Mouse (Mus musculus) liver, embryonic 12.5 days (tissue): ENCODE results near the gene Grin2b. TPM values are rescaled to one million over a fixed set of nuclear protein-coding genes. Genes with fewer than 3 reads are reported as not detected.

Experiments used
- ATAC-seq: fragments of 200-750 bp; cut with Nextera tagmentation; 2 replicates; pipeline ENCODE4 v1.8.0; 2017; ENCODE audit warnings: moderate number of reproducible peaks, mild to moderate bottlenecking, moderate library complexity
- H3K27ac ChIP-seq: fragments of 300-500 bp; sonication (generic); 2 replicates; pipeline ENCODE4 v1.5.1; 2016; ENCODE audit warnings: mild to moderate bottlenecking
- H3K27me3 ChIP-seq: fragments of 300-500 bp; sonication (generic); replicated peaks from 2 replicates; pipeline ENCODE4 v1.6.1; 2016; ENCODE audit warnings: mild to moderate bottlenecking, moderate library complexity
- H3K36me3 ChIP-seq: fragments of 300-500 bp; sonication (generic); 2 replicates; pipeline ENCODE4 v1.6.1; 2016; ENCODE audit warnings: mild to moderate bottlenecking, moderate library complexity
- H3K4me1 ChIP-seq: fragments of 300-500 bp; sonication (generic); 2 replicates; pipeline ENCODE4 v1.6.1; 2016
- H3K4me2 ChIP-seq: fragments of 300-500 bp; sonication (generic); 2 replicates; pipeline ENCODE4 v1.6.1; 2016; ENCODE audit warnings: mild to moderate bottlenecking, moderate library complexity
- H3K4me3 ChIP-seq: fragments of 300-500 bp; sonication (generic); 2 replicates; pipeline ENCODE4 v1.5.1; 2016; ENCODE audit warnings: mild to moderate bottlenecking, moderate library complexity
- H3K9ac ChIP-seq: fragments of 300-500 bp; sonication (generic); 2 replicates; pipeline ENCODE4 v1.6.1; 2016; ENCODE audit warnings: mild to moderate bottlenecking, moderate library complexity
- H3K9me3 ChIP-seq: fragments of 300-500 bp; sonication (generic); replicated peaks from 2 replicates; pipeline ENCODE4 v1.6.1; 2016; ENCODE audit warnings: mild to moderate bottlenecking, moderate library complexity
- WGBS: fragments of 180-500 bp; shearing (Covaris S2); methylation state at CpG from one replicate; pipeline ENCODE4 v1.1.7; 2016; ENCODE audit not compliant: insufficient replicate concordance; 5-methylcytosine and 5-hydroxymethylcytosine counted together
- polyA plus RNA-seq: library from polyadenylated mRNA; unstranded; fragments of >200 nt; fragmentation: Nextera tagmentation; extraction: Ambion mirVana; gene quantifications from 2 replicates; pipeline ENCODE4 v1.2.1, GENCODE M21; 2016

Grin2b gene
- polyA plus RNA-seq: 0.26 and 0.28 TPM in 2 replicates

DNA sequence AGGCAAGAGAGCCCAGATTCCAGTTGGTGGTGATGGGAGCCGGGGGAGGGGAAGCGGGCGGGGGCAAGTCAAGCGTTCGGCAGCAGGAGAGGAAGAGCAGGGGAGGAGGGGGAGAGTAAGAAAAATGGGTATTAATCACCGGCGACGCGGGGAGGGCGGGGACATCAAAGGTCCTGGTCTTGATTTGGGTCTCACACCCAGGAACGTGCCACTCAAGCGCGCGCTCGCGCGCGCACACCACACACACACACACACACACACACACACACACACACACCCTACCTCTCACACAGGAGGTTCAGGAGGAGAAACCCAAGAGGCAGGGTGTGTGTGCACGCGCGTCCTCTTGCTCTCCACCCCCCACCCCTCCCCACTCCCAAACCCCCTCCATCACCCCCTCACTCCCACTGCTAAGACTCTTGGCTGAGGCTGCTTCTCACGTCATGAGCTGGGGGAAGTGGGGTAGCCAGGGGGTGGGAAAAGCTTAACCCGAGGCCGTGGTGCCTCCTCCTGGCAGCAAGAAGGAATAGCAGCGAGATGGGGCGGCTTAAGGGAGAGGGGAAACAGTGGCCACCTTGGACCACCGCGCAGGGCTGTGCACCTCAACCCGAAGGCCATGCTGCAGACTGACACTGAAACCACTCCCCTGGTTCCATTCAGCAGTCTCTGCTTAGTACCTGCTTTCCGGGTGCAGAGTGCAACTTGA, at the start of gene Grin2b:
Grin2b (minus strand) TSS at position 321 of the 706 bp plus-strand sequence.
- Histone ChIP-seq H3K4me2 (peak within 1 kb of the TSS; percentile 52), H3K9ac (no peak within 1 kb of the TSS), H3K4me1 (no peaks in the 10 kb centered on the region), H3K4me3 (peak within 1 kb of the TSS; percentile 31), H3K27ac (no peak within 1 kb of the TSS), H3K27me3 (peaks cover 42% of the 10 kb centered on the region), H3K9me3 (no peaks in the 10 kb centered on the region), H3K36me3 (no peaks in the 10 kb centered on the region)
- ATAC-seq: no peak
- WGBS: 4% methylated on average over 19 of the region's 30 CpGs

DNA sequence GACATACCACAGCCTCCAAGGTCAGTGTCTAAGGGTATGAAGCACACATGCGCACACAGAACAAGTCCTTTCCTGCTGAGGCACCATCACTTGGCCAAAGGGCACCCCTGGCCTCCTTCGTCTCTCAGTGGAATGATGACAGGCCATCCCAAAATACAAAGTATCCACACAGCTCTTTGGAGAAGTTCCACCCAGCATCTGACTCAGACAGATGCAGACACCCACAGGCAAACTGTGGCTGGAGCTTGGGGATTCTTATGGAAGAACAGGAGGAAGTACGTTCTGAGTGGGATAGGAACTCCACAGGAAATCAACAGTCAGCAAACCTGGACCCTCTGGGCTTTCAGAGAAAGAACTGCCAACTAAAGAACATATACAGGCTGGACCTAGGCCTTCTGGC, 48.6 kb upstream of the Grin2b start:
- no peaks in the 10 kb centered on the region for H3K27me3 ChIP-seq
- no peak overlapping the region for H3K27ac ChIP-seq
- 66% methylated on average over 3 of the region's 3 CpGs for whole genome bisulfite sequencing
- no peak overlapping the region for H3K4me3 ChIP-seq
- H3K9me3 ChIP-seq: no peaks in the 10 kb centered on the region
- no peaks in the 10 kb centered on the region for H3K36me3 ChIP-seq
- no peak for ATAC-seq
- H3K9ac ChIP-seq: no peak overlapping the region
- H3K4me2 ChIP-seq: no peak overlapping the region
- no peaks in the 10 kb centered on the region for H3K4me1 ChIP-seq

DNA sequence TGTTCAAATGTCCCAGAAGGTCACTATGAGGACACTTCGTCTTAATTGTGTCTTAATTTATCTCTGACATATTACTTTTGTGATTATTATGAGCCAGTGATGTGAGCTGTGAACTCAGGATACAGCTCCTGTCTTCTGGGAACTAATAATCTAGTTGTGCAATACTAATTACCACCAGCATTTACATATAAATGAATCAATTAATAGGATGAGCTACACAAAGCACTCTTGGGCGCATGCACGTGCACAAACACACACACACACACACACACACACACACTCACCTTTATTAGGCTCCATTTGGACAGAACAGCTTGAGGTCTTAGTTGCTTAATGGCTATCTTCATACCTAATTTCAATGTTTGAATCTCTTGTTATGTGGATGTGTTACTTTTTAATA, 37.1 kb upstream of the Grin2b start:
- WGBS: 64% methylated on average over 3 of the region's 3 CpGs
- no peaks in the 10 kb centered on the region for H3K4me1 ChIP-seq
- no peaks in the 10 kb centered on the region for H3K27me3 ChIP-seq
- H3K4me2 ChIP-seq: no peak overlapping the region
- no peak overlapping the region for H3K9ac ChIP-seq
- H3K9me3 ChIP-seq: 0 out of 2 replicates have a peak, but pooled peaks cover 9% of the 10 kb centered on the region
- H3K4me3 ChIP-seq: no peak overlapping the region
- no peak overlapping the region for H3K27ac ChIP-seq
- ATAC-seq: no peak
- no peaks in the 10 kb centered on the region for H3K36me3 ChIP-seq

DNA sequence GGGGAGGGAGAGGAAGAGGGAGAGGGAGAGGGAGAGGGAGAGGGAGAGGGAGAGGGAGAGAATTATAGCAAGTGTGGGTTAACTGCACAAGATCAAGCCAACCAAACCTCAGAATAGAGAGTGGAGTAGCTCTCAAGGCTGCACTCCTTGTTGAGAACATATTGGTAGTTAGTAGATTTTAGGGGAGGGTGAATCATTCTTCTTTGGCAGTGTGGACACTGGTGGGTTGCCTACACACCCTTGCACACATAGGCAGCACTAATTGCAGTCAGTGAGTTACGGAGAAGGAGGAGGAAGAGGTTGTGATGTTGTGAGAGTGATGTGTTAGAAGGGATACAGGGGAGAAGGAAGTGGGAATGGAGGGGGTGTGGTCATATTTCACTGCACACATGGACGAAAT, 26.5 kb upstream of the Grin2b start:
- H3K27ac ChIP-seq: no peak overlapping the region
- no peaks in the 10 kb centered on the region for H3K36me3 ChIP-seq
- 56% methylated on average over 2 of the region's 2 CpGs for WGBS
- H3K27me3 ChIP-seq: no peaks in the 10 kb centered on the region
- no peaks in the 10 kb centered on the region for H3K9me3 ChIP-seq
- H3K4me3 ChIP-seq: no peak overlapping the region
- no peak overlapping the region for H3K4me2 ChIP-seq
- H3K9ac ChIP-seq: no peak overlapping the region
- no peak for ATAC-seq
- H3K4me1 ChIP-seq: no peaks in the 10 kb centered on the region

DNA sequence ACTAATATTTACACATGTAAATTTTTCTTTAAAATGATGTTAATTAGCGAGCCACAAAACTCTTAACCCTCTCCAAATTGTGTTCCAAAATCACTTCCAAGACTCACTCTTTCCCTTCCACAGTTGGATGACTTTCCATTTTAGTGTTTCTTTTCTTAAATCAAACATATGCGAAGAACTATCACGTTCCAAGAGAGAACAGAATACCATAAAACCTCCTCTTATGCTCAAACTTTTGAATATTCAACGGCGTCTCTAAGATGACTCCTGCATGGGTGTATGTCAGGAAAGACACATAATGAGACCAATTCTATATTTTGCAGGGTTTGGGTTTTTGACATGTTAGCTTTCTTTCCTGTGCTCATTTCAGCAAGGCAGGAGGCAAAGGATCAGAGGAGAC, 21.3 kb upstream of the Grin2b start:
- no peak overlapping the region for H3K9ac ChIP-seq
- H3K4me2 ChIP-seq: no peak overlapping the region
- no peak for ATAC-seq
- no peak overlapping the region for H3K4me3 ChIP-seq
- no peaks in the 10 kb centered on the region for H3K27me3 ChIP-seq
- 68% methylated on average over 5 of the region's 5 CpGs for WGBS
- no peak overlapping the region for H3K27ac ChIP-seq
- no peaks in the 10 kb centered on the region for H3K36me3 ChIP-seq
- no peaks in the 10 kb centered on the region for H3K9me3 ChIP-seq
- no peaks in the 10 kb centered on the region for H3K4me1 ChIP-seq

DNA sequence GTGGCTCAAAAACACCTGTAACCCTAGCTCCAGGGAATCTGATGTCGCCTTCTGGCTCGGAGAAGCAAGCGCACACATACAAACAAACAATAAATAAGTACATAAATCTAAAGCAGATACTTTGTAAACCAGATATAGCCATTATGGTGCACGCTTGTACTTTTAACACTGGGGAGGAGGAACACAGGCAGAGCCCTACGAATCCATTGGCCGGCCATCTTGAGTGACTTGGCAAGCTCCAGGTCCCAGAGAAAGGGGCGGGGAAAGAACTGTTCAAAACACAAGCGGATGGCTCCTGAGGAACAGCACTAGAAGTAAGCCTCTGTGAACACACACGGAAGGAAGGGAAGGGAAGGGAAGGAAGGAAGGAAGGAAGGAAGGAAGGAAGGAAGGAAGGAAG, 4.8 kb upstream of the Grin2b start:
- Histone ChIP-seq H3K4me1 (no peaks in the 10 kb centered on the region), H3K9me3 (no peaks in the 10 kb centered on the region), H3K27me3 (peaks cover 9% of the 10 kb centered on the region), H3K9ac (no peak overlapping the region), H3K36me3 (no peaks in the 10 kb centered on the region), H3K4me2 (no peak overlapping the region), H3K27ac (no peak overlapping the region), H3K4me3 (no peak overlapping the region)
- WGBS: 69% methylated on average over 9 of the region's 9 CpGs
- no peak for ATAC-seq

DNA sequence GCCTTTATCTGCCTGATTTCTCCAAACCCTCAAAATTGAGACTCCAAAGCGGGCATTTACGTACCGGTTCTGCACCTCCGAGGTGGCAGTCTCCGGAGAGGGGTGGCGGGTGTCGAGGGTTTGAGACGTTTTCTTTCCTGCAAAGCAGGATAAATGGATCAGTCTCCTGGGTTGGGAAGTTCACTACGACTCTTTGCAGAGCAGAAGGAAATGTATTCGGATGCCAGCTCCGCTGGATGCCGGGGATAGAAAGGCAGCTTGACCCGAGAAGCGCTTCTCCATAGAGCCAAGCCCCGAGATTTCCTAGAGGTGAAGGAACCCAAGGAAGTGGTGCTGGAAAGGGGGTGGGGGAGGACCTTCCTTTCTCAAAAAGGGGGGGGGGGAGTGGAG, 515 bp downstream of the Grin2b start:
- Histone ChIP-seq H3K4me2 (peak overlapping the region; percentile 52), H3K36me3 (no peaks in the 10 kb centered on the region), H3K27ac (no peak overlapping the region), H3K9me3 (no peaks in the 10 kb centered on the region), H3K4me3 (peak overlapping the region; percentile 31; the same call in 1 of the 2 replicates), H3K4me1 (no peaks in the 10 kb centered on the region), H3K27me3 (peaks cover 42% of the 10 kb centered on the region), H3K9ac (no peak overlapping the region)
- ATAC-seq: no peak
- WGBS: 5% methylated on average over 15 of the region's 15 CpGs

DNA sequence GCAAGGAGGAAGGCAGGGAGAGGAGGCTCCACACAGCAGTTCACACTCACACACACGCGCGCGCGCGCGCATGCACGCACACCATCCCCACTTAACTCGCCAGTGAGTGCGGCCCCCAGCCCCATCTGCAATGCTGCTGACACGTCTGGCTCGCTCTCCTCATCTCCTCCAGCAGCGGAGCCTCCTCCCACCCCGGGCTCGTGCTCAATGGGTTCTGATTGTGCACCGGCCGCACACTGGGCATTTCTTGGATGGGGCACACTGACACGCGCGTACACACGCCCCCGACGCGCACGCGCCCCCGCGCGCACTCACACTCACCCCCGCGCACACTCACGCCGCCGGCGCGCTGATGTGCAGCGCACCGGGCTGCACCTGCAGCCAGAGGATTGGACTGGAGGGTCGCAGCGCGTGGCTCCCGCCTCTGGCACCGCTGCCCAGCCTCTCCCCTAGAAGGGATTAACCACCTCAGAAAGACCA, 1.1 kb downstream of the Grin2b start:
- Histone ChIP-seq H3K36me3 (no peaks in the 10 kb centered on the region), H3K9ac (no peak overlapping the region), H3K4me2 (peak overlapping the region; percentile 52), H3K27ac (no peak overlapping the region), H3K27me3 (peaks cover 42% of the 10 kb centered on the region), H3K9me3 (no peaks in the 10 kb centered on the region), H3K4me1 (no peaks in the 10 kb centered on the region), H3K4me3 (peak overlapping the region; percentile 31)
- WGBS: 1% methylated on average over 43 of the region's 43 CpGs
- no peak for ATAC-seq

DNA sequence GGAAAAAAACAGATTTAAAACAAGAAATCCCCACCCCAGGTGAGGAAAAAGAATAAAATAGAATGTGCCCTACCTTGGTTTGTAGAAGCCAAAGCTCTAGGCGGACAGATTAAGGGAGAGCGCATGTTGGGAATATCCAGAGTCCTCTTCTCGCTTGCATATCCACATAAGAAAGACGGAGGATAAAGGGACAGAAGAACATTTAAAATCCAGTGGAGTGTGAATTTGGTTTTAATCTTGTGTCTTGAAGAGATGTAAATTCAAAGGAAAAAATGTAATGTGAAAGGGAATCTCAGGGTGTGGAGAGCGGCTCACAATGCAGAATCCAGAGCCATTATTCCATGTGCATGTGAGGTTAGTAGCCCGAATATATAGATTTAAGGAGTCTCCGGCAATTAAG, 2.0 kb downstream of the Grin2b start:
- Histone ChIP-seq H3K9ac (no peak overlapping the region), H3K9me3 (no peaks in the 10 kb centered on the region), H3K27me3 (peaks cover 42% of the 10 kb centered on the region), H3K27ac (no peak overlapping the region), H3K36me3 (no peaks in the 10 kb centered on the region), H3K4me1 (no peaks in the 10 kb centered on the region), H3K4me3 (no peak overlapping the region), H3K4me2 (no peak overlapping the region)
- 26% methylated on average over 7 of the region's 7 CpGs for WGBS
- ATAC-seq: no peak

DNA sequence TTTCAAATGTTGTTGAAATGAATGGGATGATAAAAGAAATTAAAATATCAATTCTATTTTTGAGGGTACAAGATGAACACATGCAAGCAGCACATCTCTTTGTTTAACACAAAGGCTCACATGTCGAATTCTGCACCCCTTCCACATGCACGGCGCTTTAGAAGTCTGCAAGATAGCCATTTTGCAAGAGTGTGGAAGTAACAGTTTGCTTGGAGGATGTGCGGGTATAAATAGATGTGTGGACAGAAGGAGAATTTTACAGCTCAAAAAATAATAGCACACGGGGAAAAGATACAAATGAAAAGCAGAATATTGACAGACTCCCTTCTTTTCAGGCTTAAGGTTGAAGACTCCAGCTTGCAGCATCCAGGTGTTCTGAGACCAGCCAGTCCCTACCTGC, 2.9 kb downstream of the Grin2b start:
- 58% methylated on average over 5 of the region's 5 CpGs for WGBS
- H3K4me2 ChIP-seq: no peak overlapping the region

DNA sequence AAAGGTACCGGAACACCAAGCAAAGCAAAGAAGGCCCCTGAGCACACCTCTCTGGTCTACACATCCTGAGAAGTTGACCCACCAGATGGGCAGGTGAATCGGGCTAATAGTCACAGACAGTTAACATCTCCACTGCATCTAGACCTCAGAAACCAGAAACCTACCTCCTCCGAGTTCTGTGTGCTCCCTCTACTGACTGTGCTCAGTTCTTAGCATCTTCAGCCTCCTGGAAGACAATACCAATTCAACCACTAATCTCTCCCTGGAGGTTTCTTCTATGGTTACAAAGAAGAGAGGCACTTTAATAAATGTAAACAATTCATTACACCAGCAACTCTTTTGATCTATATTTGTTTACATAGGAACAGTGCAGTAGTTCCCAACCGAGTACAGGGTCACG, 6.0 kb downstream of the Grin2b start:
- no peaks in the 10 kb centered on the region for H3K4me1 ChIP-seq
- WGBS: 61% methylated on average over 5 of the region's 5 CpGs
- no peak for ATAC-seq
- H3K27me3 ChIP-seq: peaks cover 27% of the 10 kb centered on the region
- no peak overlapping the region for H3K27ac ChIP-seq
- no peaks in the 10 kb centered on the region for H3K36me3 ChIP-seq
- no peak overlapping the region for H3K9ac ChIP-seq
- H3K9me3 ChIP-seq: no peaks in the 10 kb centered on the region
- H3K4me3 ChIP-seq: no peak overlapping the region
- H3K4me2 ChIP-seq: no peak overlapping the region

More for the DNA sequence above, 2.9 kb downstream of the Grin2b start:
- Histone ChIP-seq H3K27me3 (peaks cover 42% of the 10 kb centered on the region), H3K27ac (no peak overlapping the region), H3K36me3 (no peaks in the 10 kb centered on the region), H3K4me1 (no peaks in the 10 kb centered on the region), H3K9ac (no peak overlapping the region), H3K4me3 (no peak overlapping the region), H3K9me3 (no peaks in the 10 kb centered on the region)
- no peak for ATAC-seq

DNA sequence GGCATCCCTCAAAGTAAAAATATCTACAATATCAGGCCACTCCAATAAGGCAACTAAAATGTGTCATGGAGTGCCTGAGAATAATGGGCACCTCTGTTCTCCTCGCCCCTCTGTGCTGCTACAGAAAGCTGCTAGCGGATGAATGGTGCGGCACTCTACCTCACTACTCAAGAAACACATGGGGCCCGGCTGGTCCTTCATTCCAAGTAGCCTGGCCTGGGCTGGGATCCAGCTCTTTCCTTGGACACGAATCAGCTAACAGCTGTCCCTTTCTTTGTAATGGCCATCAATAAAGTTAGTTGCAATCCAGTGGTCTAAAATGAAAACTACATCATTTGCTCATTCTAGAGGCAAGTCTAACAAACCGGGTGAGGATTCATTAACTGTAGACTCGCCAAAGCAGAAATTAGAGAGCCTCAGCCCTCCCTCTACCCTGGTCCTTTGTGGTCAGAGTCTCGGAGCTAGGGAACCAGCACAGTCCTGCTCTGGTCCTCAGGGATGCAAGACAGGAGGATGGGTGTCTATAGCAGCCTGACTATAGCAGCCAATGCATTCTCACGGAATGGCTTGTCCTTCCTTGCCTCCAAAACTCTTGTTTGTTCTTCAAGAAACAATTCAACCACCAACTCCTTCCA, 7.8 kb downstream of the Grin2b start:
- no peak overlapping the region for H3K9ac ChIP-seq
- WGBS: 59% methylated on average over 9 of the region's 9 CpGs
- H3K36me3 ChIP-seq: no peaks in the 10 kb centered on the region
- no peaks in the 10 kb centered on the region for H3K9me3 ChIP-seq
- H3K27ac ChIP-seq: no peak overlapping the region
- H3K27me3 ChIP-seq: peaks cover 9% of the 10 kb centered on the region; the same call in 1 of the 2 replicates
- H3K4me1 ChIP-seq: no peaks in the 10 kb centered on the region
- no peak overlapping the region for H3K4me3 ChIP-seq
- no peak for ATAC-seq
- H3K4me2 ChIP-seq: no peak overlapping the region
